Mouse (Mus musculus) limb, embryonic 14.5 days (tissue): Measurements from ENCODE around the gene Ngfr. TPM values are rescaled to one million over a fixed set of nuclear protein-coding genes. Genes with fewer than 3 reads are reported as not detected.

Experiments used
- ATAC-seq: fragments of 200-750 bp; cut with Nextera tagmentation; 2 replicates; pipeline ENCODE4 v1.8.0; 2017; ENCODE audit warnings: low read depth, moderate number of reproducible peaks, moderate TSS enrichment; ENCODE audit not compliant: low FRiP score
- DNase-seq: peaks from one replicate; pipeline ENCODE4 v3.0.0-alpha.2; 2015; ENCODE audit warnings: low spot score
- H3K27ac ChIP-seq: fragments of 300-500 bp; sonication (generic); replicated peaks from 2 replicates; pipeline ENCODE4 v1.5.1; 2014; ENCODE audit warnings: low read depth, mild to moderate bottlenecking, low read length, moderate library complexity, mixed read lengths
- H3K27me3 ChIP-seq: fragments of 300-500 bp; sonication (generic); 2 replicates; pipeline ENCODE4 v1.6.1; 2014; ENCODE audit warnings: low read length, mixed read lengths; ENCODE audit not compliant: control insufficient read depth, insufficient read depth
- H3K36me3 ChIP-seq: fragments of 300-500 bp; sonication (generic); 2 replicates; pipeline ENCODE4 v1.6.1; 2014; ENCODE audit warnings: mild to moderate bottlenecking, low read length, moderate library complexity, mixed read lengths; ENCODE audit not compliant: control insufficient read depth, insufficient read depth
- H3K4me1 ChIP-seq: fragments of 300-500 bp; sonication (generic); 2 replicates; pipeline ENCODE4 v1.6.1; 2014; ENCODE audit warnings: antibody characterized with exemption, low read length, mixed read lengths; ENCODE audit not compliant: control insufficient read depth, insufficient read depth
- H3K4me2 ChIP-seq: fragments of 300-500 bp; sonication (generic); replicated peaks from 2 replicates; pipeline ENCODE4 v1.6.1; 2014; ENCODE audit warnings: low read depth, mild to moderate bottlenecking, low read length, moderate library complexity; ENCODE audit not compliant: severe bottlenecking
- H3K4me3 ChIP-seq: fragments of 300-500 bp; sonication (generic); replicated peaks from 2 replicates; pipeline ENCODE4 v1.5.1; 2014; ENCODE audit warnings: low read length
- H3K9ac ChIP-seq: fragments of 300-500 bp; sonication (generic); 2 replicates; pipeline ENCODE4 v1.6.1; 2014; ENCODE audit warnings: mild to moderate bottlenecking, low read depth, low read length, moderate library complexity; ENCODE audit not compliant: severe bottlenecking
- H3K9me3 ChIP-seq: fragments of 300-500 bp; sonication (generic); 2 replicates; pipeline ENCODE4 v1.6.1; 2016; ENCODE audit warnings: low read length; ENCODE audit not compliant: control insufficient read depth
- POLR2A ChIP-seq: fragments of 200-500 bp; IDR thresholded peaks from 2 replicates; pipeline ENCODE4 v1.8.0; 2012; ENCODE audit warnings: inconsistent platforms, mild to moderate bottlenecking, moderate library complexity, borderline replicate concordance; ENCODE audit not compliant: insufficient read depth, insufficient read length; ENCODE audit errors: extremely low read depth
- WGBS: fragments of 180-500 bp; shearing (Covaris S2); extraction: QIAGEN DNeasy Blood & Tissue Kit; methylation state at CpG from one replicate; pipeline ENCODE4 v1.1.7; 2014; 5-methylcytosine and 5-hydroxymethylcytosine counted together
- polyA plus RNA-seq, 2 experiments: library from polyadenylated mRNA; depleted of rRNA in 1 of 2; stranded (reverse) in 1 of 2; unstranded in 1 of 2; fragments of >200 nt; fragmentation: Nextera tagmentation in 1 of 2; extraction: Ambion mirVana in 1 of 2; gene quantifications; 2 replicates each; pipeline versions ENCODE4 v1.2.1 to v1.2.3; 2012 to 2014

The Ngfr gene
- polyA plus RNA-seq, 2 experiments = 32.3 to 52.7 TPM

DNA sequence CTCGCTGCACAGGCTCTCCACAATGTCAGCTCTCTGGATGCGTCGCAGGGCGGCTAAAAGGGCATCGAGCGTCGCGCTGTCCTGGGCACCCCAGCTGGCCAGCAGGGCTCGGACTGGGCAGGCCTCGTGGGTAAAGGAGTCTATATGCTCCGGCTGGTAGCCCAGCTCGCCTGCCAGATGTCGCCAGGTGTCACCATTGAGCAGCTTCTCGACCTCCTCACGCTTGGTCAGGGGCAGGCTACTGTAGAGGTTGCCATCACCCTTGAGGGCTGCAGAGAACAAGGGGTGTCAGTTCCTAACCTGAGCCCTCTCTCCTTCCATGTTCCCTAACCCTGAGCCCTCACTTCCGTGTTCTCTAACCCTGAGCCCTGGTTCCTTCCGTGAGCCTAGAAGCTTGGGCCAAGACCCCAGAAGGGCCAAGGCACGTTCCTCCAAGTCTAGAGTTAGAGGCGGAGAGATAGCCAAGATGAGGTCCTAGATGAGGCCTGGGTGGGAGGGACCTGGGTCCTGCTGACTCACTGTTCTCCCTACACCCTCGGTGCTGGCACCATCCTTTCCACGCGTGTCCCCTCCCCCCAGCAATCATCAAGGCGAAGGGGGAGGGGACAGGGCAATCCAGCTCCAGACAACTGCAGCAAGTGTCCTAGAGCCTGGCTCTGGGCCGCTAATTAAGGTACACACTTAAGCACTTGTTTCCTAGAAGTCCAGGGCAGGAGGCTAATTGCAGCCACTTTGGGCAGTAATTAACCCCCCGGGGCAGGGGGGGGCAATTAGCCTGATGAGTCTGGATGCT, 16.5 kb downstream of the Ngfr start:
- Histone ChIP-seq H3K4me2 (no peak overlapping the region), H3K27ac (no peak overlapping the region), H3K27me3 (peaks cover 16% of the 10 kb centered on the region; the same call in 1 of the 2 replicates), H3K36me3 (0 out of 2 replicates have a peak, but pooled peaks cover 4% of the 10 kb centered on the region), H3K9ac (no peak overlapping the region), H3K4me1 (peaks cover 66% of the 10 kb centered on the region), H3K4me3 (no peak overlapping the region), H3K9me3 (no peaks in the 10 kb centered on the region)
- TF ChIP-seq POLR2A = no peak
- DNase-seq = no peak
- no peak for ATAC-seq
- 50% methylated on average over 23 of the region's 25 CpGs for WGBS

DNA sequence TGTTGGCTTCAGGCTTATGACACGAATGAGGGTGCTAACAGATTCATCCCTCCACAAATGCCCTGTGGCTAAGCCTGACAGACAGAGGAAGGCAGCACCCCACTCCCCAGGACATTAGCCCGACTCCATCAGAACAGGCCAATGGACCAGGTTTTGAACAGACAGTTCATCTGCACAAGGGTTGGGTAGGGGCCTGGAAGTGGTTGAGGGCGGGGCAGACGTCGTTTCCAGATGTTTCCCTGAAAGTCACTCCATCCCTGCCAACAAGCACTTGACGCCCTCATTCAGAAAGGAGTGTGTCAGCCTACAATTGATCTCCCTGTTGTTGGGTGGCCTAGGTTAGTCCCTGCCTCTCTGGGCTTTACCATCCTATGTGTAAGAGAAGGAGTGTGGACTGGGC, 17.6 kb downstream of the Ngfr start:
- no peak for TF ChIP-seq POLR2A
- H3K27ac ChIP-seq = no peak overlapping the region
- peaks cover 55% of the 10 kb centered on the region for H3K4me1 ChIP-seq
- H3K4me3 ChIP-seq = no peak overlapping the region
- no peak overlapping the region for H3K4me2 ChIP-seq
- H3K36me3 ChIP-seq = 0 out of 2 replicates have a peak, but pooled peaks cover 2% of the 10 kb centered on the region
- no peak for DNase-seq
- WGBS = 64% methylated on average over 6 of the region's 6 CpGs
- H3K9me3 ChIP-seq = no peaks in the 10 kb centered on the region
- ATAC-seq = no peak
- peaks cover 6% of the 10 kb centered on the region; the same call in 1 of the 2 replicates for H3K27me3 ChIP-seq
- no peak overlapping the region for H3K9ac ChIP-seq

DNA sequence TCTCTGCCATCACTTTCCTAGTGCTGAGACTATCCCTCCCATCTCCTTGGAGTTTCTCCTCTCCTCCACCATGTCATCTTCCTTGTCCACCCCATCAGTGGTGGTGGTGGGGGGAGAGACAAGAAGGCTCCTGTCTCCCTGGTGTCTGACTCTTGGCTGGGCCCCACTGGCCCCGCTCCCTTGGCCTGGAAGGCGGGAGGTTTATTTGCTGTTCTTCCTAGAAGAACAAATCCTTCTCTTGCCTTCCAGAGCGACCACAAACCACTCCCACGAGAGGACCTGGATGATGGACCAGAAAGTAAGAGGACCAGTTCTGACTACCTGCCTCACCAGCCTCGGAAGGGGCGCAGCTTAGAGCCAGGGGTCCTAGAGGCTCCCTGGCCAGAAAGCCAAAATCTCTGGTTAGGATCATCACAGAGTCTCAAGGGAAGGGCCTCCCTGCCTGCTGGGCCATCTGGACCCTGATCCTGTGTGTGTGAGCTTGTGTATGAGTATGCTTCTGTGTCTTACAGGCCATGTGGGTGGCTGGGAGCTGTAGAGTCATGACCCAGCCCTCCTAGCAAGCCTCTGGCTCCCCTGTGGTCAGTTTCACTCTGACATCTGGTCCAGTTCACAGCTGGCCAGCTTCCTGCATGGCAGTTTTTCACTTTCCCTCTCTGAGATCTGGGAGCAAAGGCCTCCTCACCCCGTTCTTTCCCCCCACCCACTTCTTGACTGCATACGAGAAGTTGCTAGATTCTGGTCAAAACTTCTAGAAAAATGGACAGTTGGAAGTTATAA, 19.4 kb downstream of the Ngfr start:
- WGBS = 49% methylated on average over 8 of the region's 8 CpGs
- no peak overlapping the region for H3K9ac ChIP-seq
- DNase-seq = no peak

DNA sequence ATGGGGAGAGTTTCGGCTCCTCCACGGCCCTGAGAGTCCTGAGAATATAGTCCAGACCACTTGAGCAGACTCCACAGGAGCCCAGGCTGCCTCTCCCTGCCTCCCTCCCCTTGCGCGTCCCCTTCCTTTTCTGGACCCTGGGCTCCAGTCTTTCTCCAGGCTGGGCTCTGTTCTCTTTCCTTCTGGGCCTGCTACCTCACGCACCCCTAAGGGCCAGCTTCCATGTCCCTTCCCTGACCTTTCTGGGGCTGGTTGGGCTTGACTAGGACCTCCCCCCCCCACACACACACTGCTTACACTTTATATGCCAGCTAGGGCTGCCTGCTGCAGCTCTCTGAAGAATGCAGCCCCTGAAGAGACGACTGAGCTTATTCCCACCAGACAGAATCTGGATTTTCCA, 20.2 kb downstream of the Ngfr start:
- Histone ChIP-seq H3K36me3 (no peaks in the 10 kb centered on the region), H3K4me2 (no peak overlapping the region), H3K9ac (no peak overlapping the region), H3K27me3 (0 out of 2 replicates have a peak, but pooled peaks cover 5% of the 10 kb centered on the region), H3K9me3 (no peaks in the 10 kb centered on the region), H3K4me1 (peaks cover 52% of the 10 kb centered on the region), H3K27ac (no peak overlapping the region), H3K4me3 (no peak overlapping the region)
- DNase-seq (no peak), ATAC-seq (no peak)
- TF ChIP-seq POLR2A = no peak
- 41% methylated on average over 6 of the region's 6 CpGs for WGBS

More for the DNA sequence above, 19.4 kb downstream of the Ngfr start:
- 0 out of 2 replicates have a peak, but pooled peaks cover 5% of the 10 kb centered on the region for H3K27me3 ChIP-seq
- no peak overlapping the region for H3K27ac ChIP-seq
- ATAC-seq = no peak; the same call in 1 of the 2 replicates
- H3K4me3 ChIP-seq = no peak overlapping the region
- peaks cover 52% of the 10 kb centered on the region for H3K4me1 ChIP-seq
- H3K9me3 ChIP-seq = no peaks in the 10 kb centered on the region
- H3K36me3 ChIP-seq = no peaks in the 10 kb centered on the region
- TF ChIP-seq POLR2A = no peak
- no peak overlapping the region for H3K4me2 ChIP-seq

DNA sequence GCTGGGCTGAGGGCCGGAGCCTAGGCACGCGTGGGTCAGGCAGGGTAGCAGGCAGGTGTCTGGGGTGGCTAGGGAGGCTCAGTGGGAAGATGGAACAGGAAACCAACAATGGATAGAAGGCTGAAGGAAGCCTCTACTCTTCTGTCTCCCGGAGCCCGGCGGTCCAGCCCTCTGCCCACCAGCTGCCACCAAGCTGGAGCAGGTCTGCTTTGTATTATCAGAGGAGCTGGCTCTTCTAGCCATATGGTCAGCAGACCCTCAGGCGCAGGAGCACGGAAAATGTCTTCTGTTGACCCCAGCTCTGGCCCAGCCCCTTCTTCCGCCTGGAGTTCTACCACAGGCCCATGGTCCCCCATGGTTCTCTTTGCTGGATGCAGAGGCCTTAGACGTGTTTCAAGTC, 22.2 kb downstream of the Ngfr start:
- Histone ChIP-seq H3K9me3 (no peaks in the 10 kb centered on the region), H3K4me1 (peaks cover 36% of the 10 kb centered on the region), H3K27ac (no peak overlapping the region), H3K27me3 (no peaks in the 10 kb centered on the region), H3K4me2 (no peak overlapping the region), H3K4me3 (no peak overlapping the region), H3K9ac (no peak overlapping the region), H3K36me3 (no peaks in the 10 kb centered on the region)
- 57% methylated on average over 10 of the region's 10 CpGs for WGBS
- no peak for DNase-seq
- TF ChIP-seq POLR2A = no peak
- no peak for ATAC-seq
